In genomic region chr14:20928848-20929745, GRCm38 (mm10) we compare ENCODE assay signal across 8 mouse cellular contexts. TPM values are rescaled to one million over a fixed set of nuclear protein-coding genes. Genes with fewer than 3 reads are reported as not detected.
DNase-seq lines count a peak whose midpoint lies in the region; ATAC-seq lines count a peak whose summit lies in the region.

TSS of gene Vcl (plus strand) at chr14:20929398.

- H3K4me1 ChIP-seq in forebrain, embryonic 14.5 days (ENCODE audit: control insufficient read depth, insufficient read depth, low read length), result 0 out of 2 replicates have a peak, but pooled peaks cover 7% of the 10 kb centered on the region
- H3K4me1 ChIP-seq in neural tube, embryonic 15.5 days, result peaks cover 17% of the 10 kb centered on the region

- no peaks in the 10 kb centered on the region for H3K27me3 ChIP-seq in forebrain, embryonic 14.5 days (replicated peaks; ENCODE audit: control insufficient read depth, insufficient read depth, low read length)
- no peaks in the 10 kb centered on the region for H3K27me3 ChIP-seq in neural tube, embryonic 15.5 days (replicated peaks)

- H3K36me3 ChIP-seq in forebrain, embryonic 14.5 days (ENCODE audit: control insufficient read depth, insufficient read depth, low read length), result no peaks in the 10 kb centered on the region
- no peaks in the 10 kb centered on the region for H3K36me3 ChIP-seq in neural tube, embryonic 15.5 days

- intact Hi-C loops in heart, postnatal 14 days (cut with DNase I), result loop anchor here (2.0 kb wide), 1 partner anchor 56 kb away; no protein-coding TSS in a partner anchor

- H3K4me2 ChIP-seq in forebrain, embryonic 14.5 days (ENCODE audit: low read length), result peak within 1 kb of the TSS; percentile 78
- H3K4me2 ChIP-seq in neural tube, embryonic 15.5 days, result peak within 1 kb of the TSS; percentile 73

- H3K9ac ChIP-seq in forebrain, embryonic 14.5 days (ENCODE audit: low read length), result peak within 1 kb of the TSS; percentile 79
- H3K9ac ChIP-seq in neural tube, embryonic 15.5 days (replicated peaks), result peak within 1 kb of the TSS; percentile 63

- H3K9me3 ChIP-seq in forebrain, embryonic 14.5 days (replicated peaks; ENCODE audit: control insufficient read depth, low read length), result no peaks in the 10 kb centered on the region
- no peaks in the 10 kb centered on the region for H3K9me3 ChIP-seq in neural tube, embryonic 15.5 days (replicated peaks)

- DNase-seq in ES-CJ7 (ENCODE audit: low read depth, low spot score), result peak; percentile 98
- DNase-seq in cerebellum, adult 11 months, result peak; percentile 99
- peak; percentile 99 for DNase-seq in forebrain, embryonic 14.5 days (ENCODE audit: low spot score)
- peak; percentile 99 to 100 for DNase-seq in heart, postnatal 14 days
- peak; percentile 98 for DNase-seq in layer of hippocampus, adult 11-12 months (ENCODE audit: low spot score)
- DNase-seq in lung, adult 18-20 months, result peak; percentile 100
- DNase-seq in testis, postnatal 14 days (ENCODE audit: low spot score), result peak; percentile 100

- peak within 1 kb of the TSS; percentile 84 for H3K4me3 ChIP-seq in forebrain, embryonic 14.5 days (ENCODE audit: low read depth, low read length)
- peak within 1 kb of the TSS; percentile 58 for H3K4me3 ChIP-seq in neural tube, embryonic 15.5 days (replicated peaks)

- peak within 1 kb of the TSS; percentile 55 for H3K27ac ChIP-seq in forebrain, embryonic 14.5 days (ENCODE audit: low read depth, low read length)
- H3K27ac ChIP-seq in neural tube, embryonic 15.5 days (replicated peaks), result peak within 1 kb of the TSS; percentile 83

- peak; percentile 99 for ATAC-seq in forebrain, embryonic 14.5 days
- peak; percentile 99 for ATAC-seq in neural tube, embryonic 15.5 days (ENCODE audit: low FRiP score)

- WGBS in forebrain, embryonic 14.5 days, result under 1% methylated on average over 85 of the region's 89 CpGs
- under 1% methylated on average over 88 of the region's 89 CpGs for WGBS in neural tube, embryonic 15.5 days

RNA-seq across cellular contexts. Expression of gene Vcl, which starts in this region (rescaled TPM):
- polyA plus RNA-seq in forebrain, embryonic 14.5 days (2014; fragmentation: Nextera tagmentation; extraction: Ambion mirVana), result 8.4 and 9.3 TPM in 2 replicates
- total RNA-seq in heart, postnatal 14 days (2021), result 100 to 1,000 TPM; 132 to 149 TPM
- polyA plus RNA-seq in neural tube, embryonic 15.5 days (2015; fragmentation: Nextera tagmentation; extraction: Ambion mirVana), result 17.5 and 23.3 TPM in 2 replicates

Comparison
In these comparisons a context has a peak if more than half of its experiments do, and no peak if none do; other contexts are left out.
1. Peak in every context shown above with its lines: DNase-seq, ATAC-seq, H3K4me3 ChIP-seq and H3K27ac ChIP-seq.